Mouse (Mus musculus): ENCODE results near the gene Supt7l. TPM values are rescaled to one million over a fixed set of nuclear protein-coding genes. Genes with fewer than 3 reads are reported as not detected.
A peak's percentile ranks its signal among the peaks of the same experiment; 100 is the strongest.
"Not testable (repeated sequence)": the region's sequence is repeated elsewhere in the genome, so short reads cannot be mapped to it uniquely, and the experiment has no call there.

Supt7l gene
- polyA plus RNA-seq (2015; fragmentation: Nextera tagmentation; extraction: Ambion mirVana): 7.3 and 8.1 TPM in 2 replicates

DNA sequence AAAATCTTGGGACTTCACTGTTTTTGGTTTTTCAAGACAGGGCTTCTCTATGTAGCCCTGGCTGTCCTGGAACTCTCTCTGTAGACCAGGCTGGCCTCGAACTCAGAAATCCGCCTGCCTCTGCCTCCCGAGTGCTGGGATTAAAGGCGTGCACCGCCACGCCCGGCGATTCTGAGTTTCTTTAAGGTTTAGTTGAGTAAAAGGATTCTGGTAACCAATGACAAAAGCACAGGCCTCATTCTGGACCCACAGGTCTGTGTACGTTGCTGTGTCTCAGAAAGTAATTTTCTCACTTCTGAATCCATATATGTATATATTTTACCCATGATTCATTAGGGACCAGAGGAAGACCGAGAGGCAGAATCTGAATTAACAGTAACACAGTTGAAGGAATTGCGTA lies at the start of gene Supt7l:
TSS of gene Supt7l (minus strand) at position 101 of the 400 bp plus-strand sequence.
- peak within 1 kb of the TSS; percentile 96 for H3K4me3 ChIP-seq (ENCODE audit: low read depth, low read length)
- peak within 1 kb of the TSS; percentile 90 for H3K4me2 ChIP-seq (replicated peaks; ENCODE audit: low read depth)
- 77% methylated on average over 11 of the region's 11 CpGs for WGBS
- not testable (repeated sequence) for H3K9me3 ChIP-seq (ENCODE audit: control insufficient read depth); ATAC-seq; H3K27me3 ChIP-seq (replicated peaks; ENCODE audit: control insufficient read depth, insufficient read depth, low read length); H3K4me1 ChIP-seq (replicated peaks; ENCODE audit: control insufficient read depth, insufficient read depth, low read length)
- peak within 1 kb of the TSS; percentile 70 for H3K27ac ChIP-seq (ENCODE audit: low read depth, low read length)
- peak within 1 kb of the TSS; percentile 75 for H3K9ac ChIP-seq (ENCODE audit: low read depth, low read length)
- peaks cover 33% of the 10 kb centered on the region for H3K36me3 ChIP-seq (ENCODE audit: control insufficient read depth, insufficient read depth)

DNA sequence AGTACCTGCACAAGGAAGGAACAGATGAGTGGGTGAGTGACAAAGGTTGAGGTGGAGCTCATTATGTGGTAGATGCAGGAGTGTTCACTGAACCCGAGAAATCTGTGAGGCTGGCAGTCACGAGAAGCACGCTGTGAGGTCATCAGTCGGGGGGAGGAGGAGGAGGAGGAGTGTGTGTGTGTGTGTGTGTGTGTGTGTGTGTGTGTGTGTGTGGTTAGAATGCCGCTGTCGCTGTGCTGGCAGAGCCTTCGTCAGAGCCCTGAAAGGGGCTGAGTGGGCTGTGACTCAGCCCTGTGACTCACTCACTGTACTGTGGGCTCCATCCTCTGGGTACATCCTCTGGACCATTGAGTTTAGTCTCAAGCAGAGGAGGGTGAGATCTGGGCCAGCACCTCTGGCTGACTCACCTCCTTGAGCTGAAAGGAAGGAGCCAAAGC lies 49.0 kb upstream of the Supt7l start:
- Histone ChIP-seq H3K4me3 (ENCODE audit: low read depth, low read length) (no peak overlapping the region), H3K27me3 (replicated peaks; ENCODE audit: control insufficient read depth, insufficient read depth, low read length) (no peaks in the 10 kb centered on the region), H3K27ac (ENCODE audit: low read depth, low read length) (no peak overlapping the region), H3K4me2 (replicated peaks; ENCODE audit: low read depth) (no peak overlapping the region), H3K36me3 (ENCODE audit: control insufficient read depth, insufficient read depth) (no peaks in the 10 kb centered on the region), H3K9ac (ENCODE audit: low read depth, low read length) (no peak overlapping the region), H3K4me1 (replicated peaks; ENCODE audit: control insufficient read depth, insufficient read depth, low read length) (0 out of 2 replicates have a peak, but pooled peaks cover 2% of the 10 kb centered on the region), H3K9me3 (ENCODE audit: control insufficient read depth) (no peaks in the 10 kb centered on the region)
- no peak for TF ChIP-seq CTCF (IDR thresholded peaks at IDR 0.05; ENCODE audit: low read depth)
- ATAC-seq: peak; percentile 62
- WGBS: 57% methylated on average over 7 of the region's 7 CpGs

DNA sequence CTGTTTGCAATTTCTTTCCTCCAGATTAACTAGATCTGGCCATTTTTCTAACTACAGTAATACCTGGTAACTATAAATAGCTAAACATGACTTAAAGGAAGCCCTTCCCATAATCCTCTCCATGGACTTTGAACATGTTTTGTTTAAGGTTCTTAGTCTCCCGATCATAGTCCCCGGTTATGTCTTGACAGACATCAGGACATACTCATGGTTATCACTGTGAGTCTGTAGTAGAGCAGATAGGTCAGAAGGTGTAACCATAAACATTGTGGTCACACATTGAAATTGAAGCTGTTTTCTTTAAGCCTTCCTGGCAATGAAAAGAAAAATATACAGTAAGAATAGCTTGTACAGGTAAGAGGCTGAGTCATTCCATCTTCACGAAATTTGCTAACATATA lies 46.1 kb upstream of the Supt7l start:
- no peak overlapping the region for H3K4me2 ChIP-seq (replicated peaks; ENCODE audit: low read depth)
- no peak for TF ChIP-seq CTCF (IDR thresholded peaks at IDR 0.05; ENCODE audit: low read depth)
- H3K27ac ChIP-seq (ENCODE audit: low read depth, low read length): 0 out of 2 replicates have a peak overlapping the region, but pooled peaks have one; percentile 7
- no peaks in the 10 kb centered on the region for H3K9me3 ChIP-seq (ENCODE audit: control insufficient read depth)
- no peaks in the 10 kb centered on the region for H3K36me3 ChIP-seq (ENCODE audit: control insufficient read depth, insufficient read depth)
- 47% methylated on average over 3 of the region's 3 CpGs for WGBS
- peak; percentile 62 for ATAC-seq
- no peaks in the 10 kb centered on the region for H3K27me3 ChIP-seq (replicated peaks; ENCODE audit: control insufficient read depth, insufficient read depth, low read length)
- H3K4me1 ChIP-seq (replicated peaks; ENCODE audit: control insufficient read depth, insufficient read depth, low read length): 0 out of 2 replicates have a peak, but pooled peaks cover 3% of the 10 kb centered on the region
- H3K4me3 ChIP-seq (ENCODE audit: low read depth, low read length): no peak overlapping the region
- no peak overlapping the region for H3K9ac ChIP-seq (ENCODE audit: low read depth, low read length)

DNA sequence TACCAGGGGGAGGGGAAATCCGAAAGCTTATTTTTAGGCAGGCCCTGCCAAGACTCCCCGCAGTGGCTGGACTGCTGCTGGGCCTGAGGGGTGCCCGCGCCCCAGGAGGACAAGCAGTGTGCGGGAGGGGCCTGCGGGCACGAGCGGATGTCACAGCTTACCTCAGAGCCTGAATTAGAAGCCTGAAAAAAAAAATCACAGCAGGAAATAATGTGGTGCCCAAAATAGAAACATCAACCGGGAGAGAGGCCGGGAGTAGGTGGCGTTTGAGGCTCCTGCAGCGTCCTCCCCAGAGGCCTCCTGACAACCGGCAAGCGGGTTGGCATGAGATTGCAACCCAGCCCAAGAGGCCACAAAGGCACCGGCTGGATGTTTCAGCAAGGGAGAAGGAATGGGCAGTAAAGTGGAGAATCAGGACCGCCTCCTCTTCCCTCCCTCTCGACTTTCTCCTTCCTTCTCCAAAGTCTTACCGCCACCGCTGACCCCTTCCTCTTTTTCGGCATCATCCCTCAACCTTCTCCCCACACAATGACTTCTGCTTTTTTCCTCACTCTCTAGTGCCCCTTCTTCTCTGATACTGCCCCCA lies 43.5 kb upstream of the Supt7l start:
- Histone ChIP-seq H3K36me3 (ENCODE audit: control insufficient read depth, insufficient read depth) (no peaks in the 10 kb centered on the region; the same call in 1 of the 2 replicates), H3K4me2 (replicated peaks; ENCODE audit: low read depth) (peak overlapping the region; percentile 44), H3K4me1 (replicated peaks; ENCODE audit: control insufficient read depth, insufficient read depth, low read length) (0 out of 2 replicates have a peak, but pooled peaks cover 3% of the 10 kb centered on the region), H3K9ac (ENCODE audit: low read depth, low read length) (no peak overlapping the region), H3K9me3 (ENCODE audit: control insufficient read depth) (no peaks in the 10 kb centered on the region), H3K27me3 (replicated peaks; ENCODE audit: control insufficient read depth, insufficient read depth, low read length) (no peaks in the 10 kb centered on the region), H3K27ac (ENCODE audit: low read depth, low read length) (peak overlapping the region; percentile 21; the same call in 1 of the 2 replicates), H3K4me3 (ENCODE audit: low read depth, low read length) (no peak overlapping the region)
- ATAC-seq: no peak
- TF ChIP-seq CTCF (IDR thresholded peaks at IDR 0.05; ENCODE audit: low read depth): no peak
- WGBS: 24% methylated on average over 20 of the region's 20 CpGs

DNA sequence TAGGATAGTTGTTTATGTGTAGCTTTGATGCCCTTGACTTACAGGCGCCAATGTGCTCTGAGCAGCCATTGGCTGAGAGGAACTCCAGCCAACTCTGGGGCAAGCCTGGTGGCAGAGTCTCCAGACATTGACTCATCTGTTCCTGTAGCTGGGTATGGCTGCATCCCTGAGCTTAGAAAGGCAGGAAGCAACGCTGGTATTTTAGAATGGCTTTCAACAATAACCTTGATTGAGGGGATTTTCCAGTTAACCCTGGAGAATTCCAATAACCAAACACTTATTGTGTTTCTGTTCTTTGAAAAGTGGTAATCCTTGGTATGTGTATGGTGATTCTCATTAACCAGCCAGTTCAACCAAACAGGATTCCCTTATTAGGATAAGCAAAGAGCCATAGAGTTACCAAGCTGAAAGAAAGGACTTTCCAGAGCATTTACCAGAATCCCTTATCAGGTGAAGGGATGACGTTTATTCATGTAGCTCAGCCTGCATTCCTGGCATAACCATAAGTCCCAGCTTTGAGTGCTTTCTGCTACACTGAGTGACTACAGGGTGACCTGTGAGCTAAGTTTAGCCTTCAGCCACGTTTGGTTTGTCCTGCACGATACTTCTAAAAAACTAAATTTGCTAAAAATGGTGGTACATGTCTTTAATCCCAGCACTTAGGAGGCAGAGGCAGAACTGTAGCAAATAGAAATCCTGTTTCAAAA lies 40.5 kb upstream of the Supt7l start:
- 70% methylated on average over 5 of the region's 5 CpGs for WGBS
- Histone ChIP-seq H3K27me3 (replicated peaks; ENCODE audit: control insufficient read depth, insufficient read depth, low read length) (no peaks in the 10 kb centered on the region), H3K4me1 (replicated peaks; ENCODE audit: control insufficient read depth, insufficient read depth, low read length) (peaks cover 3% of the 10 kb centered on the region; the same call in 1 of the 2 replicates), H3K9me3 (ENCODE audit: control insufficient read depth) (no peaks in the 10 kb centered on the region), H3K4me2 (replicated peaks; ENCODE audit: low read depth) (no peak overlapping the region), H3K36me3 (ENCODE audit: control insufficient read depth, insufficient read depth) (no peaks in the 10 kb centered on the region; the same call in 1 of the 2 replicates), H3K9ac (ENCODE audit: low read depth, low read length) (no peak overlapping the region), H3K27ac (ENCODE audit: low read depth, low read length) (no peak overlapping the region), H3K4me3 (ENCODE audit: low read depth, low read length) (no peak overlapping the region)
- TF ChIP-seq CTCF (IDR thresholded peaks at IDR 0.05; ENCODE audit: low read depth): no peak
- no peak for ATAC-seq

DNA sequence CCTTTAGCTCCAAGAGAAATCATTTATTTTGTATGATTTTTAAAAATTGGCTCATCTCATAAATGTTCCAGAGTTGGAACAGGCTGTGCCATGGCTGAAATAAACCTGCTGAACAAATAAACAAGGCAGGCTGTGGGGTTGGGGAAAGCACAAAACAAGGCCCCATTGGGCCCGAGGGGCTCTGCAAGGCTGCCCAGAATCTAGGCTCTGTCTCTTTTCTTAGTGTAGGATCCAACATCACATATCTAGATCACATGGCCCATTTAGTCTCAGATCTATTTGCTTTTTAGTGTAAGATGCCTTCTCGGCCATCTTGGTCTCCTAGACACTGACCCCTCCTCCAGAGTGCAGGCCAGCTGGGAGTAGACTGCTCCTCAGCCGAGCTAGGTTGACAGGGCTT lies 38.9 kb upstream of the Supt7l start:
- no peak for ATAC-seq

More for the DNA sequence above, 38.9 kb upstream of the Supt7l start:
- H3K27me3 ChIP-seq (replicated peaks; ENCODE audit: control insufficient read depth, insufficient read depth, low read length): no peaks in the 10 kb centered on the region
- H3K9ac ChIP-seq (ENCODE audit: low read depth, low read length): no peak overlapping the region
- no peaks in the 10 kb centered on the region for H3K9me3 ChIP-seq (ENCODE audit: control insufficient read depth)
- peaks cover 7% of the 10 kb centered on the region for H3K36me3 ChIP-seq (ENCODE audit: control insufficient read depth, insufficient read depth)
- 67% methylated on average over 3 of the region's 3 CpGs for WGBS
- H3K27ac ChIP-seq (ENCODE audit: low read depth, low read length): no peak overlapping the region
- no peak overlapping the region for H3K4me3 ChIP-seq (ENCODE audit: low read depth, low read length)
- H3K4me1 ChIP-seq (replicated peaks; ENCODE audit: control insufficient read depth, insufficient read depth, low read length): no peaks in the 10 kb centered on the region; the same call in 1 of the 2 replicates
- H3K4me2 ChIP-seq (replicated peaks; ENCODE audit: low read depth): no peak overlapping the region
- TF ChIP-seq CTCF (IDR thresholded peaks at IDR 0.05; ENCODE audit: low read depth): no peak

All from intestine, postnatal 0 days (tissue).